Mouse (Mus musculus) retina, embryonic 14.5 days (tissue): Measurements from ENCODE around the gene Actl11.
A peak's percentile ranks its signal among the peaks of the same experiment; 100 is the strongest.

Experiments
- DNase-seq: peaks from one replicate; pipeline ENCODE4 v3.0.0-alpha.2; 2015; ENCODE audit warnings: low spot score

Actl11 gene

DNA sequence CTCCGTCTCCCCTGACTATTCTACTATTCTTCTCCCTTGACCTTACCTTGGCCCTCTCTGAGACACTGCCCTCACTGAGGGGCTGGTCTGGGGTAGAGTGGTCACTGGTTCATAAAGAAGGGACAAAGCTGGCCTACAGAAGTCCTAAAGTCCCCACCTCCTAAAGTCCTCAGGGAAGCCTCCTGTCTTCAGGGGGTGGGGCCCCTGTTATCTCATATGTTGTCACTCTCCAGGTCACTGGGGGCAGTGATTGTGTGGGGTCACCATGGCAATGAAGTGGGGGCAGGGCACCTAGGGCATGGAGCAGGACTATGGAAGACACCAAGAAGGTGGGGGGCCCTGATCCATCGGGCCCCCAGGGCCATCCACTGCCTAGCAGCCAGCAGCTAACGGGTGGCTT lies at the start of gene Actl11:
TSS of gene Actl11 (plus strand) at position 301 of the 400 bp plus-strand sequence.
- no peak for DNase-seq

DNA sequence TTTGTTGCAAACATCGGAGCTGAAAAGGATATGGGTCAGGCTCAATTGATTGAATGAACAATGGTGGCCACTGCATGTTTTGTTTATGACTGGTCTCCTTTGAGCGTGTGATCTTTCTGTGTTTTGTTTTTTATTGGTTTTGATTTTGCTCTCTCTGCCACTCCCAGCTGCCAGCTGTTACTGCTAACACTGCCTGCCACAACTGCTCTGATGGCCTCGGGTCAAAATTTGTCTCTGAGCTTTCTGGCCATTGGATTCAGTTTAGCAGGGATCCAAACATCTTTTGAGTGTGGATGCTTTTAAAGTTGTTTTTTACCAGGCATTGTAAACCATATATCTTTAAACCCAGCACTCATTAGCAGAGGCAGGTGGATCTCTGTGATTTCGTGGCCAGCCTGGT lies 47.9 kb upstream of the Actl11 start:
- DNase-seq: no peak

GRCm38 (mm10) chr9:107887804-107888266 lies 40.4 kb upstream of the Actl11 start, which contains the start of gene Mon1a:
TSS of gene Mon1a (plus strand) at chr9:107888151.
- peak; percentile 85 for DNase-seq

- DNase-seq: peak; percentile 57
Measured at GRCm38 (mm10) chr9:107888267-107888850, 39.9 kb upstream of the Actl11 start.

DNA sequence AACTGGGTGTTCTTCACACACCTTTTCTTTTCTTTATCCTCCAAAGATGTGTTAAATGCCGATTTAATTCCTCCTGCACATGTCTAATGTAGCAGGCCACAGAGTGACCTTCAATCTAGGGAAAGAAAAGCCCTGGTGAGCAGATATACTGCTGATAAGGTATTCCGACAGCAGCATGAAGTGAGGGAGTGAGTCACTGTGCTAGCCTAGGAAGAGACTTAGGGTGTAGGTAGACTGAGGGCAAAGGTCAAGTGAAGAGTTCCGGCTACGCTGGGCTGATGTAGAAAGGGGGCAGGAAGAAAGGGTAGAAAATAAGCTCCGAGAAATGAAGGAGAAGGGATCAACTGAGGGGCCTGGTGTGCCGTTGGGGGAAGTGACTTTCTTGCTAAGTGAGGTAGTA lies 38.0 kb upstream of the Actl11 start:
- no peak for DNase-seq

- DNase-seq: peak; percentile 23
Measured at GRCm38 (mm10) chr9:107891023-107891422, 37.2 kb upstream of the Actl11 start.

GRCm38 (mm10) chr9:107898563-107898962 lies 29.7 kb upstream of the Actl11 start:
- no peak for DNase-seq

GRCm38 (mm10) chr9:107899855-107900254 lies 28.4 kb upstream of the Actl11 start:
- no peak for DNase-seq

- peak; percentile 90 for DNase-seq
Measured at GRCm38 (mm10) chr9:107900840-107901626, 27.2 kb upstream of the Actl11 start.

GRCm38 (mm10) chr9:107901627-107901914 lies 26.7 kb upstream of the Actl11 start:
- DNase-seq: no peak

DNA sequence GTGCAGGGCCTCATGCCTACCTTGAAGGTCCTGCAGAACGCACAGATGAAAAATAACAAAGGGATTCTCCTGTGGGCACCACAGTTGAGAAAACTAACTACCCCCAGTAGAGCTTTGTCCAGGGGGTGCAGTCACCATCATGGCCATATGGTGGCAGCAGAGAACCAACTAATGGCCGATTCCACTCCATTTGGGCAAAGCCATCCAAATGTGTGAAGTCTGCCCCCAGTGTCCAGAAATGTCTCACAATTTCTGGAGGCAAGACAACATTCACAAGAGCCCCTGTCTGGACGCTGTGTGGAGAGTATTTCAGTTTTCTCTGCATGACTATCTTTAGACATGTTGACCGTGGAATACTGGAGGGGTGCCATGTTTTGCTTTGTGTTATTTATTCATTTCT lies 23.5 kb upstream of the Actl11 start:
- DNase-seq: peak; percentile 96

DNA sequence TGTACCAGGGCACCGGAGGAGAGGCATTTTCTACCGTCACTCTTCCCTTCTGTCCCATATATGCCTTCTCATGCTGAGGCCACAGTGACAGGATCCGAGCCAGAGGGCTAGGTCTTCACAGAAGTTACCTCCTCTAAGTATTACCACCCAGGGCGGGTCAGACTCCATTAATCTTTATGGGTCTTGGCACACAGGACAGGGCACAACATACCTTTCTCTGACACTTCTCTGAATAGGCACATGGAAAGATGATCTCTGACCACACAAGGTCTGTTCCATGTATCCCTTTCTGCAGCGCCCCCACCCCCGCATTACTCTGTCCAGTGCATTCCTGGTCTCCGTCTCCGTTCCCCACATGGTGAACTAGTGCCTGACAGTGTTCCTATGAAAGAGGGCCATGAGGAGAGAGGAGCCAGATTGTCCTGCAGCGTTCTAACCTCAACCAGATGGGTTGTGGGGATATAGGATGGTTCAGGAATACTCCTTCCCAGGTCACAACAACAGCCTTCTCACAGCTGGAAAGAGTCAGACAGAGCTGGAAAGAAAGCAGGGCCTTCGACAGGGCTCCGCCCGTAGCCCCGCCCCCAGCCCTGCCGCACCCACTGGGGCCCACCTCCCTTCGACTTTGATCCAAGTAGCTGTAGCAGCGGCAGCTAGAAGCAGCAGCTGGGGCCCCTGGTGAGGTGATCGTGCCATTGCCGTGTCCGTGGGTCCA lies 21.9 kb upstream of the Actl11 start, which contains the start of gene Mst1r:
TSS of gene Mst1r (plus strand) at position 622 of the 715 bp plus-strand sequence.
- DNase-seq: peak; percentile 68

- no peak for DNase-seq
Measured at GRCm38 (mm10) chr9:107906967-107907800, 21.1 kb upstream of the Actl11 start.

GRCm38 (mm10) chr9:107907801-107908120 lies 20.5 kb upstream of the Actl11 start:
- no peak for DNase-seq

GRCm38 (mm10) chr9:107908410-107909158 lies 19.7 kb upstream of the Actl11 start:
- DNase-seq: no peak

GRCm38 (mm10) chr9:107910025-107910769 lies 18.1 kb upstream of the Actl11 start:
- DNase-seq: no peak

DNA sequence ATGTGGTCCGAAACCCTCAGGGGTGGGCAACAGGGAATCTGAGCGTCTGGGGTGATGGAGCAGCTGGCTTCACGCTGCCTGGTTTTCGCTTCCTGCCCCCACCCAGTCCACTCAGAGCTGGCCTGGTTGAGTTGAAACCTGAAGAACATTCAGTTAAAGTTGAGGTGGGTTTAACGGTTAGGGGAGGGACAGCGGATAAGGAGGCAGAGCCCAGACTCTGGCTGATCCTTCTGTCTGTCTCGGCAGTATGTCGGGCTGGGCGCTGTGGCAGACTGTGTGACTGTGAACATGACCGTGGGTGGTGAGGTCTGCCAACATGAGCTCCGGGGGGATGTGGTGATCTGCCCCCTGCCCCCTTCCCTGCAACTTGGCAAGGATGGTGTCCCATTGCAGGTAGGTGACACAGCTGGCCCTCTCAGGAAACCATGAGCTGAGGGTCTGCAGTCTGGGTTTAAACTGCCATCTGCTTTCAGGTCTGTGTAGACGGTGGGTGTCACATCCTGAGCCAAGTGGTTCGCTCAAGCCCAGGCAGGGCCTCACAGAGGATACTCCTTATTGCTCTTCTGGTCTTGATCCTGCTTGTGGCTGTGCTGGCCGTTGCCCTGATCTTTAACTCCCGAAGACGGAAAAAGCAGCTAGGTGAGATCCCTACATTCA lies 13.4 kb upstream of the Actl11 start:
- DNase-seq: no peak

GRCm38 (mm10) chr9:107917895-107918608 lies 10.2 kb upstream of the Actl11 start:
- DNase-seq: peak; percentile 70

- no peak for DNase-seq
Measured at GRCm38 (mm10) chr9:107918884-107919283, 9.4 kb upstream of the Actl11 start.
